Mouse (Mus musculus): ENCODE data around the gene Gp5.

- TF ChIP-seq CEBPB (IDR thresholded peaks at IDR 0.05; ENCODE audit: insufficient read depth, poor library complexity, severe bottlenecking) (no peak), POLR2A (IDR thresholded peaks at IDR 0.05; ENCODE audit: insufficient read length, low read depth) (no peak)
Measured at GRCm38 (mm10) chr16:30273065-30273464, 37.5 kb downstream of the Gp5 start.
